Mouse (Mus musculus): ENCODE results near the gene Ephb1.

Gene Ephb1

DNA sequence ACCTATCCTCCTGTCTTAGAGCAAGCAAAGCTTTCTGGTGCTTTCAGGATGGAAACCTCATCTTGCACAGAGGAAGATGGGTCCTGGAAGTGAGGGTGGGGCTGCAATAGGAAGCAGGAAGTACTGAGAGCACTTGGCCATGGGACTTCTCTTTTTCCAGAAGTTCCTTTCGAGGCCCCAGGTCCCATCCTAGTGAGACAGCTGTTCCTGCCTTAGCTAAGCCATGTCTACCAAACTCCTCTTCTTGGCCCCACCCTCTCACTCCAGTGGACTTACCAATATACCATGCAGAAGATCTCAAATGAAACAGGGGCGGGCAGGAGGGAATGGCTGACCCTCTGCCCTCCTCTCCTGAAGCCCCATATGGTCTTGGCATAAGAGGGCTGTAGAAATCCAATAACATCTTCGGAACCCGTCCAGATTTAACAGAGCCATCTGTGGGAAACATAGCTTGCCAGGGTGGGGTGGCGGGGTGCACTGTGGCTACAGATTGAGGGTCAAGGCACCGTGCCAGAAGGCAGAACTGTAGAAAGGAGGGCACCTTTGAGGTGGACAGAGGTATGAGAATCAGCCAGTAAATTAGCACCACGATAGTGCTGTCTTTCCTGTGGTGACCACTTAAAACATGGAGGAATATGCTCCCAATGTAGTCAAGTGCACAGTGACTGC is 48.9 kb downstream of the Ephb1 start:
- CTCF ChIA-PET = no interaction called here

DNA sequence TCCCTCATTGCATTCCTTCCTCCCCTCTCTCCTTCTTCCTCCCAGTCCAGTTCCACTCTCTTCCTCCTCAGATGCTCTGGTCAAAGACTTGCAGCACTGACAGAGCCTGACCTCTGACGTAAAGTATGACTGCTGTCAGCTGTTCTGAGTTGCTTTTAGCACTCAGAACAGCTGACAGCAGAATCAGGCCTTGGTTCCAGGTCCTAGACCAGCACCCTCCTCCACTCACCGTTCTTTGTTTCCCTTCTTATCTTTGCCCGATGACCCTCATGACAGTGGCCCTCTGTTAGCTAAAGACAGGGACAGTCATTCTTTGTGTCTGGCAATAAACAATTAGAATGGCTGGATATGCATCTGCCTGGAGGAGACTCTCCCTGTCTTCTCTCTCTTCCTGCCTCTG is 49.7 kb downstream of the Ephb1 start:
- CTCF ChIA-PET = no interaction called here

DNA sequence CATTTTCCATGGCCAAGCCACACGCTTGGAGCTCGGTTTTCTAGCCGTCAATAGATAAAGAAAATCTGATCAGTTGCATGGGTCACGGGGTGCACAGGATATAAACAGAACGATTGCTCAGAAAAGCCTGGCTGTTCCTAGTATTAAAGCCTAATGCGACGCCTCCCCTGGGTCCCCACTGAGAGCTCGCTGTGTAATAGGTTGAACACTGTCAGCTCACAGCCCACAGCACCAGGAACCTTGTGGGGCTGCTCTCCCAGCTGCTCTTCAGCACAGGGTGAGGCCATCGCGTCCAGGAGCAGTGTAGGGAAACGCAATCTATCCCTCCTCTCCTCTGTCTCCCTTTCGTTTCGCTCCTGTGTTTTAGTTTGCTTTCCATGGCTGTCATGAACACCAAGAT is 50.6 kb downstream of the Ephb1 start:
- CTCF ChIA-PET = no interaction called here

DNA sequence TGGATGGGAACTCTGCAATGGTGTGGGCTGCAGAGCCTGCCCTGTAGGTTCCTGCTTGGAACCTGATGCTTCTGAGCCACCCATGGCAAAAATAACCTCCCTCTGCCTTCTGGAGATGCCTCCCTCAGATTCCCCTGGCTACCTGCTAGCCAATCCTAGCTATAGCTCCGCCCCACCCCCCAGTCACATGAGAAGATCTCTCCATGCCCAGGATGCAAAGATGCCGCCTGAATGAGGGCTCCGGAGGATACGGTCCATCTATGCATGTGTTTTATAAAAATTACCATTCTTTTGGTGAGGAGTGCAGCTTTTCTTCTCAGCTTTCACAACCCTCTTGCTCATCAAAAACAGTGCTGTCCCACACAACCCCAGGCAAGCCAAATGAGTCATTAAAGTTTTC is 53.5 kb downstream of the Ephb1 start:
- CTCF ChIA-PET = no interaction called here

DNA sequence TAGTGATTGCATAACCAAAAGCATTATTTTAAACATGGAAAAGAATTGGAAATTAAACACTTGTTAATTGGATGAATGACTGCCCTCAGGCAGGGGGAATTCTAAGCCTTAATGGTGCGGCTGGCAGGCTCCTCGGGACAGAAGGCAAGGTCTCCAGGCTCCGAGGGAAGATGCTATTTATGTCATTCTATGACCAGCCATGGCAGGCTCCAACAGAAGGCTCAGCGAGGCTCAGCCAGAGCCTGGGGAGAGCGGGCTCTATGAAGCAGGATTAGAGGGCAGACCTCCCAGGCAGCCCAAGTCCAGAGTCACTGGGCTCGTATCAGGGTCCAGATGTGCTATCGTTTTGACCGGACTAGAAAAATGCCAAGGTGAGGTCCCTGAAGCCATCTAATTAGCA is 55.8 kb downstream of the Ephb1 start:
- CTCF ChIA-PET = no interaction called here

DNA sequence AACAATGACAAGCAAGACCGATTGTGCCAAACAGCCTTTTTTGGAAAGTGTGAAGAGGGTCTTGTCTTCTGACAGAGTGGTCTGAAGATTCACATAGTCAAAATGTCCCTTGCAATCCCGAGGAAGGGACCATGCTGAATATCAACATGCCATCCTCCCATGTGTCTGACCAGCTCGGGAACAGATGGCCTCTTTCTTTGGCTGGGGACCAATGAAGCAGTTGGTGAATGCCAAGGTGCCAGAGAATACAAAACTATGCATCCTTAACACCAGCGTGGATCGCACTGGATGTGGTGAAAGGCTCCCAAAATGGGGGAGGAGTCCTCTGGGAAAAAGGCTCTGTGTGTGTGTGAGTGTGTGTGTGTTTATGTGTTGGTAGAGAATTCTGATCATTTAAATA is 56.5 kb downstream of the Ephb1 start:
- CTCF ChIA-PET = no interaction called here

DNA sequence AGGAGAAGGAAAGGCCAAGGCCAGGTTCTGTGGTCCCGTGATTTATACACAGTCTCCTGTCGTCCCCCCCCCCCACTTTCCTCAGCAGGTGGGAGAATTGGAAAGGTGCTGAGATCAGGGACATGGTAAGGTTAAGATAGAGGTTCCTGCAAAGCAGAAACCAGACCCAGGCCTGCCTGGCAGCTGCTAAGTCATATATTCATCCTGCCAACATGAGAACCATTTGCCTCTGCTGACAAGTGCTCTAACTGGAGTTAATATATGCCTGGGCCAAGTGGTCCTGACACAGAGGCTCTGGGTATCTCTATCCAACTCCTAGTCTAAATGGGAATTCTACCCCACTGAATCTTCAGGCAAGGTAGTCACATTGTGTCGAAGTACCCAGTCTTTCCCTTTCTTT is 57.3 kb downstream of the Ephb1 start:
- CTCF ChIA-PET = no interaction called here

DNA sequence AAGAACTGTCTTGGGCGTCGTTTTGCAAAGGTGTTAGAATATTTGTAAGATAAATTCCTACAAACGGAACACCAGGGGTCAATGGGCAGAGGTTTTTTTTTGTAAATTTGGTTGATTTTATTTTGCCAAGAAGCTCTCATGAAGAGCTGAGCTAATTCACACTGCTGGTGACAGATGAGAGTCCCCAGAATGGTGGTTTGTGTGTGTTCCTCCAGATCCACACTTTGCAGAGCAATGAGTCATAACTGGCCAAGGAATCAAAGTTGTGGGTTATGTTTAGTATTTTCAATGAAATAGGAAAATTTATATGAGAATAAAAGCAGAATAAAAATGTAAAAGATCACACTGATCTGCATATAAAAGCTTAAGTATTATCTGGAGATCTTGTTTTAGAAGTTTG is 60.9 kb downstream of the Ephb1 start:
- CTCF ChIA-PET = interaction anchor here (1.0 kb wide), 1 partner anchor 9 kb away, joined by 5 read pairs; no protein-coding TSS in a partner anchor

DNA sequence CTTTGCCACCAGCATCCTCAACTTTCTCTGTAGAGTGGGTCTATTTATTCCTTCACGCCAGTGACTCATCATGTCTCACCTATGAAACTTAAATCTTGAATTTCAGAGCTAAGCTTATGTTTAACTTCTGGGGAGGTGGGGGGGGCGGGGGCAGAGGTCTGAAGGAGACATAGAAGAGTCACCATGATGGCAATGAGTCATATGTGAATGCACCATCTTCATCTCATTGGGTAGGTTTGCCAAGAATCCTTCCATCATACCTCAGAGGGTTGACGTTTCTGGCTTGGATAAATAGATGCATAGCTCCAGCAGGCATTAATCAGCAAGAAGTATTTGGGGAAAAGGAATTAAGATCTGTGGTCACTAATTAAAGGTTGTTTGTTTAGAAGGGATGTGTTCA is 63.3 kb downstream of the Ephb1 start:
- CTCF ChIA-PET = no interaction called here

DNA sequence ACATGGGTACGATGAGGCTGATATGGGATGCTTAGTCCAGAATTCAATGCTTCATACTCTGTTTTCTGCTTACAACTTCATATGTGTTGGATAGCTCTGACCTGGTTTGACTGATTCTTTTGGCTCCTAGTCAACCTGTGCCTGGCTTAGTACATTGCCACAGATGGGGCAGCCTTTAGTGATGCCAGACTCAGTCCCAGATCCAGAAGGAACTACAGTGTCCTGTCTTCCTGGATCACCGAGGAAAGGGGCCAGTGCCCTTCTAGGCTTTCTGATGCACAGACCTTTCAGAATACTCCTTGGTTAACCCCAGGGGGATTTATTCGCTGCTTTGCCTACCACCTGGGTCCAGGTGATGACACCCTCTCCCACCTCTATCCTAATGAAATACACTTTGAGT is 66.1 kb downstream of the Ephb1 start:
- CTCF ChIA-PET = no interaction called here

DNA sequence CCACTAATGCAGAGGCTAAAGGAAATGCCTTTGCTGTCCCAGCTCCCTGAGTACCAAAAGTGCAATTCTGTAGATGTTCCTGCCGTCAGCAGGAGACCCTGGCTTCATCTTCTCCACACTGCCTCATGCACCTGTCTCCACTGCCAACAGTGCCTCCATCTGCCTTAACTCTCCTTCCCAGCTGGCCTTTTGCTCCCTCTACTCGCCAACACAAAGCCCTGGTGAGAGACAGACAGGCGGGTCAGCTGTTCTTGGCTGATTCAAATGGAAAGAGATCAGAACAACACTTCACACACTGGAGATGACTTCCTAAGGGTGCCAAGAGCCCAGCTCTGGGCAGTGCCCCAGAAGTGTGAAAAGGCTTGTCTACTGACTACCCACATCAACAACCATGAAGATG is 78.6 kb downstream of the Ephb1 start:
- CTCF ChIA-PET = no interaction called here

DNA sequence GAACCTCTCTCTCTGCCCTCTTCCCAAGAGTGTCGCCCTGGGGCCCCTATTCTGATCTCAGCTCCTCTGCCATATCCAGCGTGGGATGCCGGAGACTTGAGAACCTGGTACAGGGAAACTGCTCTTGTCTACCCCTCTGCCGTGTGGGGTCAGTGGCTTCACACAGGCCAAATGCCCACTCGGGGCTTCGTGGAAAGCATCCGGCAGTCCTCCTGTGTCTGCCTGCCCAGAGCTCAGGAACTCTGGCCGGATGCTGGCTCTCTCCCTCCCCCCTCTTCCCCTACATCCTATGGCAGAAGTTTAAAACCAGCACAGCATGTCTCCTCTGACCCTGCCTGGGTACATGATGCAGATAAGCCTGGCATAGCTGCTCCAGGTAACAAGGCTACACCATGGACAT is 80.5 kb downstream of the Ephb1 start:
- CTCF ChIA-PET = no interaction called here

DNA sequence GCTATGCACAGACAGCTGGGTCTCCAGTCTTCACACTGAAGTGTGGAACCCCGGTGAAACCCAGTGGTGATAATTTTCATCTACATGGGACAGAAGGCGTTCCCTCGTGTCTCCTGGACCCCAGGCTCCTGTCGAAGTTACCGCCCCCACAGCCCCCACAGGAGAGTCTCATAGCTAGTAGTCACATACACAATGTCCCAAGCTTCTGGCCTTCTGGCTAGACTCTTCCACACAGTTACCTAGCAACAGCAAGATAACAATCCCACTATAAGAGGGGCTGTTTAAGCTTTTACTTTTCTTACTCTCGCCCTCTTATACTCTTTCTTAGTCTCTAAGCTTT is 81.1 kb downstream of the Ephb1 start:
- CTCF ChIA-PET = no interaction called here

DNA sequence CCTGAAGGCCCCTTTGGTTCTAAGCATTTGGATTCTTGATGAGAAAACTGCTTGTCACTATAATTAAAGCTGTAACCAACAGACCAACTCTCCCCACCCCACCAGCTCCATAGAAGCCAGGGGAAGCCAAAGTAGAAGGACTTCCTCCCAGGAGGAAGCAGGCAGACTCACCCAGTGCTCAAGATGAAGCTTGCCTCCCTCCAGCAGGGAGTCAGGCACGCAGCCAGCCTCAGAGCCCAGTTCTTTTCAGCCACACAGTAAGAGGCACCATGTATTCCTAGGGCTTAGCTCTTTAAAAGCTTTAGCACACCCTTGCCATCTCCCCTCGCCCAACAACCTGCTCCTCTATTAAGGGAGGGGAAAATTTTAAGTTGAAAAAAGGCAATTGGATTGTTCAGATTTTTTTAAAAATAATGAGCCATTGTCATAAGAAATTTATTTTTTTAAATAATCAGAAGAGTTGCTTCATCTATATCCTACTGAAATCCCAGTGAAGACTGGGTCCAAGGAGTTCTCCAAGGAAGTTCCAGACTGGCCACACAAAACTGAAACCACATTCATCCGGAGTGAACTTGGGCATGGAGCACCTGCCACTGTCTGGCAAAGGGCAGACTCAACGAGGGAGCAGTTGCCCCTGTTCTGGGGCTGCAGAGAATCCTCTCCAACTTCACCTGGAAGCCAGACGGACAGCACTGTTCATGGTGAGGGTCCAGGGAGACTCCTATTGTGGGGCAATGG is 81.6 kb downstream of the Ephb1 start:
- CTCF ChIA-PET = no interaction called here

DNA sequence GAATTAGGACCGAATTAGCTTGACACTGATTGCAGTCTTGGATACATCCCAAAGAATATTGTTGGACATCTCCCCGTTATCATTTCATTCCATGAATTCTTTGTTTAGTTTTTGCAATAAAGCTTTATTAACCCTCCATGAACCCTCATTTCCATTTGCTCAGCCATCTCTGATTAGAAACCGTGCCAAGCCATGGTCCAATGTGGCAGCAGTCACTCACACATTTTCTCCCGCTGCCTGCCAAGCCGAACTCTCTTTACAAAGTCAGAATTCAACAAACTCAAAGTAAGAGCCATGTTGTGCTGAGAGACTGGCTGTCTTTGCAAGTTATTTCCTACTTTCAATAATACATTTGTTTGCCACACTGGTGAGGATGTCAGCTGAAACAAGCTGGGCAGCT is 84.0 kb downstream of the Ephb1 start:
- CTCF ChIA-PET = no interaction called here

DNA sequence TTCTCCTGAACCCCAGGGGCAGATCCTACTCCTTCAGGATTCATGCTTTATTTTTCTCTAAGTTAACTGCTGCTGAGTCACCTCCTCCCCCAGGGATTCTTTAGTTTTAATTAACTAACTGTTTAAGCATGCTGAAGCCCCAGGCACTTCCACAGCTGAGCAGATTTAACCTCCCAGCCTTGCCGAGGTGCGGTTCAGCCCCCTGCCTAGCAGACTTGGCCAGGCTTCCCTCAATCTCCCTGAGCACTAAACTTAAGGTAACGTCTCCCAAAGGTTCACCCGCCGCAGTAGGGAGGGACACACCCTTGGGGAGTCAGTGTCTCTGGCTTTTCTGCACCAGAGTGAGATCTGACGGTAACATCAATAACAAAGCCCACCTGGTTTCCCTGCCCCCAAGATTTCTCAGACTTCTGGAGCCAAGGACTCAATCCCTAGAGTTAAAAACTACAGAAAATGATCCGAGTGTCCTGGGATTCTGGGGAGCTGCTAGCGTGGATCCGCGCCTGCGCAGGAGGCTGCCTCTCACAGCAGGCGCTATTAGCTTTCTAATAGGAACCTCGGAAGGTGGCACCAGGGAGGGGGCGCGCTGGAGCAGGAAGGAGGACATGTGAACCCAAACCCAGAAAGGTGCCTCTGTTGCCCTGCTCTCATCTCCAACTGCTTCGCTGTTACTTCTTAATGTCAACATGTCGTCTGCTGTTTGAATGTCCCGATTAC is 87.0 kb downstream of the Ephb1 start:
- CTCF ChIA-PET = no interaction called here

DNA sequence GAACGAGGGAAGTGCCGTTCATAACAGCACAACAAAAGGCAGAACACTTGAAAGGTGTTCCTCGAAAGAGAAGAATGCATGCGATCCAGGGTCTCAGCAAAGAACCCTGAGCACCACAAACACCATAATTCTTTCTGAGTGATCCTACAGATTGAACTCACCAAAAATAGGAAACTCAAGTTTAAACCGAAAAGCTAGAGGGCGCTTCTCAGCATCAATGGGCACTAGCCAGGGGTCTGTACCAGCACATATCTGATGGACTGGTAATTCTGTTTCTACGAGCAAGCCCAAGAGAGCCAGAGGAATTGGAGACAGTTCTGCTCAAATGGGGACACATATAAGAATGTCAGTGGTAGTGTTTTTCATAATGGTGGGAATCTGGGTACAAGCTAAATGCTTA is 90.7 kb downstream of the Ephb1 start:
- CTCF ChIA-PET = no interaction called here

DNA sequence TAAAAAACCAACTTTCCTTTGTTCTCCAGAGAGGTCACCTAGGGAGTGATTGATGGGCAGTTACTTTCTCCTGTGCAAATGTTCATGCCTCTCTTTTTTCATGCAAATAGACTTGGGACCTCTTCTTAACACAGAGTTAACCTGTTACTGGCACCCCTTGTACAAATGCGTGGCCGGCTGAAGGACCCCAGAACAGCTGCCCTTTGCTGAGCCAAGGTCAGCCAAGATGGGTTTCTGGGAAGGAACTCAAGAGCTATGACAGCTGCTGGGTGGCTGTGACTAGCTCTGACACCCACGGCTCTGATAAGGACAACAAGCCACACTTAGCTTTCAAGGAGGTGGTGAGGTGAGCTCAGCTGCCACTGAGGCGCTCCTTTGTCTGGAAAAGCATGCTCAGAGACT is 92.4 kb downstream of the Ephb1 start:
- CTCF ChIA-PET = no interaction called here

DNA sequence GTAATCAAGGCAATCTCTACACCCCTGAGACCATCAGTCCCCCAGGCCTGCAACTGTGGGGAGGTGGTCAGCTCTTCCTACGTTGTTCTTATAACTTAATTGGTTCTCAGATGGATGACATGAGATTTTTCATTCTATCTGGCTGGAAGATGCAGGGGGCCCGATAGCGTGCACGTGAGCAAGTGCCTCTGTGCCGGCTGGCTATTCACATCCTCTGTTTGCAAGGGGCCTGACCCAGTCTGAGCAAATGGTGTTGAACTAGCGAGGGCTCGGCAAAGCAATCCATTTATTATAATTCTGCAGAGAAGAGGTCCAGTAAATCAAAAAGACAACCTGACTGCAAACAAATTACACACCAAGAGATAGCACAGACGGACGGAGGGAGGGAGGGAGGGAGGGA is 93.0 kb downstream of the Ephb1 start:
- CTCF ChIA-PET = no interaction called here

DNA sequence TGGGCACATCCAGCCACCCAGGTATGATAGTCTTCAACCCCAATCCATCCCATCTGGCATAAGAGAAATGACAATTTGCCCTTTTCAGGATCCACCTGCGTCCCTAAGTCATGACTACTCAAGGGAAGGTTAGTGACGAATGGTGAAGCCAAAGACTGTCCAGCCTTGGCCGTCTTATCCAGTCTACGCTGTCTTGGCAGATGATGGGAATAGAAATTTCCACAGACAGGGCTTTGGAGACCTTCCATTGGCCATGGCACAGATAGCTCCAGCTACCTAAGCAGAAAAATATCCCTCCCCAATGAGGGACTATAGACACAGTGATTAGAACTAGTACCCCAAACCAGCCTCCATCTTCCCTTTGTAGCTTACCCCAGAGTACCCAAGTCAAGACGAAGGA is 98.1 kb downstream of the Ephb1 start:
- CTCF ChIA-PET = no interaction called here

DNA sequence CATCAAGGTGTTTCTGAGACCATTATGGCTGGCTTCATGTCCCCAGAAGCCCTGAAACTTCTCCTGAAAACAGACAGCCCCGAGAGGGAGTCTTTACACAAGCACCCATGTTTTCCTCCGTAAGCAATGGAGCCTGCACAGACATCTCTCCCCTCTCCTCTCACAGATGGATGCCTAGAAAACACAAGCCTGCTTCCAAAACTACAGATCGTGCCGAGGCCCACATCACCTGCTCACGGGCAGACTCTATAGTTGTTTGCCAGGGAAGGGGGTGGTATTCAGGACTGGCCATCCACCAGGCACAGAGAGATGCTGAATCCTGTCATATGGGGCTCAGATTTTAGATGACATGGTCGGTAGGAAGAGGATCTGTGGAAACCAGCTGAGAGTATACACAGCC is 98.7 kb downstream of the Ephb1 start:
- CTCF ChIA-PET = no interaction called here

DNA sequence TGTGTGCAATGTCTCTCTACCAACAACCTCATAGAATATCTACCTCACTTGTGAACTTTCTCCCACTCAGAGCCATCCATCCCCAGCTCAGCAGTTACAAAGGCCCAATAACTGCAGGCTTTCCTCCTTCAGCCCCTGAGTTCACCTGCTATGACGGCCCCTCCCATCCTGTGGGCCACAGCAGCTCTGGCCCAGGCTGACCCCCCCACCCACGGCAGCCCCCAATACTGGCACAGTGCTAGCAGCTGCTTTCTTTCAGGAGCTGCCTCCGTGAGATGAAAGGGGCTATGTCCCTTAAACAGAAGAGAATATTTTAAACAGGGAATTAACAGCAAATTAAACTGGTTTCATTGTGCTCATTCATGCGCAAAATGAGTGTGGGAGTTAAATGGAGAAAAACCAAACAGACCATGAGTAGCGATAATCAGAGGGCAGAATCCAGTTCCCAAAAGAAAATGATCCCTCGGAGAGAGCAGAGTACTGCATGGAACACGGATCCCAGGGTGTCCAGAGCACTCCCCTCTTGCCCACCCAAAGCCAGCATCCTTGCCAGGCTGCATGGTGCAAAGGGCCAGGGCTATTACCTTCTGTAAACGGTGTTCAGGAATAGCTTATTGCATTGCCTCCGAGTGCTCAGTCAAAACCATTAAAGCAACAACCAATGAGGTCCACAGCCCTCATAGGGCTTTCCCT is 105.2 kb downstream of the Ephb1 start:
- CTCF ChIA-PET = no interaction called here

DNA sequence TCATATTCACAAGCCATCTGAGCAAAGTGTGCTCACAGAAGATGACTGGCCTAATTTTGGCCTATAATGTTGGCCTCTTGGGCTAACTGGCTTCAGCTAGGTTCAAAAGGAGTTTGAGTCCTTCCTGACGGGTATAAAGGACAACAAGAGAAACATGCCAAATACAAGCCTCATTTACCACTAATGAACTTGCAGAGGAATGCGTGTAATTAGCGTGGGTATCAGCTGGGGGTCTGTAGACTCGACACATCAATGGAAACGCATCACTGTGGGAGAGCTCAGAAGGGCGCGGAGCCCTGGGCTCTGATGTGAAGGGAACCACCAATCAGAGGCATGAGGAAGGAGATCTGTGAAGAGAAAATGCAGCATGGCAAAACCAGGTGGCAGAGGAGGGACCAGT is 108.9 kb downstream of the Ephb1 start:
- CTCF ChIA-PET = no interaction called here

All from spleen, embryonic (tissue).